Mouse (Mus musculus) small intestine, adult 2 months (tissue): ENCODE measurements around the gene Cacna2d1.

Experiments used
- CTCF ChIP-seq: fragments of 200-500 bp; IDR thresholded peaks from 2 replicates; pipeline ENCODE4 v1.5.1; 2012; ENCODE audit warnings: low read depth, mild to moderate bottlenecking, control low read depth, inconsistent platforms, low read length, moderate library complexity, mixed read lengths; ENCODE audit not compliant: insufficient replicate concordance, insufficient read length; ENCODE audit errors: extremely low read depth
- POLR2A ChIP-seq: fragments of 200-500 bp; IDR thresholded peaks from 2 replicates; pipeline ENCODE4 v1.6.1; 2012; ENCODE audit warnings: low read depth, mild to moderate bottlenecking, control low read depth, inconsistent platforms, low read length, moderate library complexity

GRCm38 (mm10) chr5:15993252-15993944, 58.9 kb downstream of the Cacna2d1 start:
- TF ChIP-seq CTCF (no peak), POLR2A (no peak)
